Mouse (Mus musculus): Measurements from ENCODE around the gene Epha3.

- TF ChIP-seq POLR2A (IDR thresholded peaks at IDR 0.05; ENCODE audit: insufficient read depth, low read depth, low read length), result no peak
- no peak for TF ChIP-seq CTCF (IDR thresholded peaks at IDR 0.05)
- TF ChIP-seq EP300 (IDR thresholded peaks at IDR 0.05; ENCODE audit: insufficient read depth, low read depth, low read length), result no peak
Observed at GRCm38 (mm10) chr16:63689371-63689770, 174.6 kb downstream of the Epha3 start.
